Mouse (Mus musculus) effector memory CD4-positive, alpha-beta T cell, adult 5 months (primary cell): Measurements from ENCODE around the gene Fam122a. TPM values are rescaled to one million over a fixed set of nuclear protein-coding genes. Genes with fewer than 3 reads are reported as not detected.

Source experiments
- polyA plus RNA-seq: library from polyadenylated mRNA; unstranded; fragments of 100-300 nt; shearing (Covaris generic); gene quantifications from one replicate; pipeline ENCODE4 v1.2.1, GENCODE M21; 2017

Fam122a gene
- polyA plus RNA-seq: 46.9 TPM

GRCm38 (mm10) chr19:24476929-24477882, at the start of gene Fam122a:
Gene Fam122a, minus strand, starts transcription at chr19:24477356.

Other genes with a start within 250 kb of the Fam122a start
- gene Fxn, start 196.8 kb downstream of the Fam122a start, polyA plus RNA-seq: 18.9 TPM
- 0.24 TPM for gene Pip5k1b, start 78.5 kb upstream of the Fam122a start, polyA plus RNA-seq
- not detected for gene Tmem252, start 196.7 kb upstream of the Fam122a start, polyA plus RNA-seq